Mouse (Mus musculus): ENCODE measurements around the gene Ankrd13c. TPM values are rescaled to one million over a fixed set of nuclear protein-coding genes. Genes with fewer than 3 reads are reported as not detected.
A peak's percentile ranks its signal among the peaks of the same experiment; 100 is the strongest.
"Not testable (repeated sequence)": the region's sequence is repeated elsewhere in the genome, so short reads cannot be mapped to it uniquely, and the experiment has no call there.

Gene Ankrd13c
- polyA plus RNA-seq (2017; shearing (Covaris generic)), result 10 to 100 TPM; 35.1 to 47.3 TPM

GRCm38 (mm10) chr3:157946843-157947358 lies at the start of gene Ankrd13c:
Gene Ankrd13c (plus strand): TSS chr3:157947239.
- ATAC-seq, result peak; percentile 88

- no peak for ATAC-seq
Measured at GRCm38 (mm10) chr3:157897645-157898044, 49.4 kb upstream of the Ankrd13c start.

- no peak for ATAC-seq
Measured at GRCm38 (mm10) chr3:157899986-157900385, 47.1 kb upstream of the Ankrd13c start.

- no peak for ATAC-seq
Measured at GRCm38 (mm10) chr3:157901721-157902120, 45.3 kb upstream of the Ankrd13c start.

GRCm38 (mm10) chr3:157908166-157908565 lies 38.9 kb upstream of the Ankrd13c start:
- ATAC-seq, result no peak

GRCm38 (mm10) chr3:157910262-157910661 lies 36.8 kb upstream of the Ankrd13c start:
- ATAC-seq, result no peak

- no peak for ATAC-seq
Measured at GRCm38 (mm10) chr3:157912155-157912554, 34.9 kb upstream of the Ankrd13c start.

- ATAC-seq, result no peak
Measured at GRCm38 (mm10) chr3:157916336-157916735, 30.7 kb upstream of the Ankrd13c start.

GRCm38 (mm10) chr3:157921376-157921775 lies 25.7 kb upstream of the Ankrd13c start:
- no peak for ATAC-seq

GRCm38 (mm10) chr3:157923268-157923835 lies 23.7 kb upstream of the Ankrd13c start:
- ATAC-seq, result no peak

- ATAC-seq, result peak; percentile 91
Measured at GRCm38 (mm10) chr3:157924692-157925328, 22.2 kb upstream of the Ankrd13c start, which contains the start of gene Cth. Gene Cth (minus strand): TSS chr3:157925077.

- ATAC-seq, result no peak
Measured at GRCm38 (mm10) chr3:157925706-157926510, 21.1 kb upstream of the Ankrd13c start.

GRCm38 (mm10) chr3:157926761-157927160 lies 20.3 kb upstream of the Ankrd13c start:
- ATAC-seq, result no peak

- ATAC-seq, result no peak
Measured at GRCm38 (mm10) chr3:157928731-157929130, 18.3 kb upstream of the Ankrd13c start.

- no peak for ATAC-seq
Measured at GRCm38 (mm10) chr3:157929417-157929816, 17.6 kb upstream of the Ankrd13c start.

- ATAC-seq, result no peak
Measured at GRCm38 (mm10) chr3:157931592-157931991, 15.4 kb upstream of the Ankrd13c start.

GRCm38 (mm10) chr3:157932074-157932473 lies 15.0 kb upstream of the Ankrd13c start:
- no peak for ATAC-seq

- not testable (repeated sequence) for ATAC-seq
Measured at GRCm38 (mm10) chr3:157933223-157933622, 13.8 kb upstream of the Ankrd13c start.

GRCm38 (mm10) chr3:157934301-157934823 lies 12.7 kb upstream of the Ankrd13c start:
- ATAC-seq, result no peak

- peak; percentile 64 for ATAC-seq
Measured at GRCm38 (mm10) chr3:157938585-157938984, 8.5 kb upstream of the Ankrd13c start.

- peak; percentile 42 for ATAC-seq
Measured at GRCm38 (mm10) chr3:157947383-157948280, 593 bp downstream of the Ankrd13c start.

- ATAC-seq, result no peak
Measured at GRCm38 (mm10) chr3:157952716-157953115, 5.7 kb downstream of the Ankrd13c start.

All from CD4-positive, CD25-positive, alpha-beta regulatory T cell, adult 4 months (primary cell).